Mouse (Mus musculus) spleen, adult 18-20 months (tissue): ENCODE results near the gene Tro.

Experiments
- DNase-seq, 2 experiments: peaks; one replicate each; pipeline ENCODE4 v3.0.0; 2022; ENCODE audit warnings: mixed read lengths in 2 of 2

The Tro gene

DNA sequence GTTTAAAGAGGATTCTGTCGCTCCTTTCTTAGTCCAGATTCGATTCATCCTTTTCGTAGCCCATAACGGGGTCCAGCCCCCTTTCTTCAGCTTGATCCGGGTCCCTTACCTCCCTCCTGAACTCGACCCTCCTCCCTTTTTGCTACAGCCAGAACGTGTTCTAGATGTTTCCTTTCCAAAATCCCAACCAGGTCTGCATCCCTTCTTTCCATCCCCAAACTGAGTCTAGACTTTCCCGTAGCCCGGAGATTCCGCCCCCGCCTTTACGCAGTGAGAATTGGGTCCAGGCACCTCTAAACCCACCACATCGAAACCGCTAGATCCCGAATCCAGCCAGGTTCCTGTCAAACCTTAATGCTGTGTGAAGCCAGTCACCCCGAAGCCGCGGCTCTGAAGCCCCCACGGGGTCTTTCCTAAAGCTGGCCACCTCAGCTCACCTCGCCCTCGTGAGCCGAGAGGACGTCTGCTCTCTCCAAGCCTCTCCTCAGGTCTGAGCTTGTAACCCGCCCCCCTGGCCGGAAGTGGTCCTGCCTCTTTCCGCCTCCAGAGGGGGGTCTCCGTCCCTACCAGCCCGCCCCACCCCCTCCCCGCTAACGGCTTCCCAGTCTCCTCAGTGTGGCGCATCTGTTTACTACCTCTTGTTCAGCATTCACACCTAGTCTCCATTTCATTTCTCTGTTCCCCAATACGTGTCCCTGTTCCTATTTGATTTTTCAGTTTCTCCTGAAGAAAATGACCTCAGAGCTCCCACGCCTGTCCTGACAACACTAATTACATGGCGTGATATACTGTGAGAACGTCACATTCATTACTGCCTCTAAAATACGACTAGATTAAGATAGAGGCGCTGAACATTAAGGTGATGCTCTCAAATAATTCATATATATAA, at the start of gene Tro:
TSS of gene Tro (minus strand) at position 676 of the 889 bp plus-strand sequence.
- no peak for DNase-seq

GRCm38 (mm10) chrX:150677505-150677904, 20.1 kb upstream of the Tro start:
- no peak for DNase-seq

DNA sequence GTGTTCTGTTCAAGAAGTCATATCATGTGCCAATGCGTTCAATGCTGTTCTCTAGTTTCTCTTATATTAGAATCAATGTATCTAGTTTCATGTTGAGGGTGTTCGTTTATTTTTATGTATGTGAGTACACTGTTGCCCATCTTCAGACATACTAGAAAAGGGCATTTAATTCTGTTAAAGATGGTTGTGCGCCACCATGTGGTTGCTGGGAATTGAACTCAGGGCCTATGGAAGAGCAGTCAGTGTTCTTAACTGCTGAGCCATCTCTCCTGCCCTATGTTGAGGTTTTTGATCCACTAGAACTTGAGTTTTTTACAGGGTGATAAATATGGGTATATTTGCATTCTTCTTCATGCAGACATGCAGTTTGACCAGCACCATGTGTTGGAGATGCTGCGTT, 5.4 kb upstream of the Tro start:
- DNase-seq: peak in 1 of 2 experiments; percentile 9

DNA sequence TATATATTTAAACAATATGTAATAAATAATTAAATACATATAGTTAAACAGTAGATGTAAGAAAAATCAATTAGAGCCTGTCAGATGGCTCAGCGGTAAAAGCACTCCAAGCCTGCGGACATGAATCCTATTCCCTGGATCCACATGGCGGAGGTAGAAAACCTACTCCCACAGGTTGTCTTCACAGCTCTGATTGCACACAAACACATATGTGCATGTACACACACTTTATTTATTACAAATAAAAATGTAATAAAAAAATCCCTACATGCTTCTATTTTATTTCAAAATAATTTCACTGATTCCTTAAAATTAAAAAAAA, 375 bp upstream of the Tro start:
- no peak for DNase-seq

GRCm38 (mm10) chrX:150656122-150656907, 1.1 kb downstream of the Tro start:
- no peak for DNase-seq

GRCm38 (mm10) chrX:150636421-150636820, 21.0 kb downstream of the Tro start:
- DNase-seq: no peak

- DNase-seq: no peak
These were observed 58.5 kb downstream of the Tro start for GRCm38 (mm10) chrX:150598882-150599281.
